Mouse (Mus musculus) kidney, embryonic 16.5 days (tissue): ENCODE measurements around the gene Tesk2. TPM values are rescaled to one million over a fixed set of nuclear protein-coding genes. Genes with fewer than 3 reads are reported as not detected.
A peak's percentile ranks its signal among the peaks of the same experiment; 100 is the strongest.

ENCODE experiments used
- ATAC-seq: fragments of 200-750 bp; cut with Nextera tagmentation; 2 replicates; pipeline ENCODE4 v1.8.0; 2017; ENCODE audit warnings: moderate TSS enrichment; ENCODE audit not compliant: low FRiP score, low TSS enrichment
- H3K27ac ChIP-seq: fragments of 300-500 bp; sonication (generic); 2 replicates; pipeline ENCODE4 v1.5.1; 2014; ENCODE audit warnings: low read length
- H3K27me3 ChIP-seq: fragments of 300-500 bp; sonication (generic); 2 replicates; pipeline ENCODE4 v1.6.1; 2014; ENCODE audit warnings: low read length, control low read depth, mixed read lengths; ENCODE audit not compliant: insufficient read depth
- H3K36me3 ChIP-seq: fragments of 300-500 bp; sonication (generic); 2 replicates; pipeline ENCODE4 v1.6.1; 2014; ENCODE audit warnings: low read length, control low read depth, mixed read lengths; ENCODE audit not compliant: insufficient read depth
- H3K4me1 ChIP-seq: fragments of 300-500 bp; sonication (generic); 2 replicates; pipeline ENCODE4 v1.6.1; 2014; ENCODE audit warnings: low read length, control low read depth, mixed read lengths; ENCODE audit not compliant: insufficient read depth
- H3K4me2 ChIP-seq: fragments of 300-500 bp; sonication (generic); replicated peaks from 2 replicates; pipeline ENCODE4 v1.6.1; 2014; ENCODE audit warnings: low read depth, low read length
- H3K4me3 ChIP-seq: fragments of 300-500 bp; sonication (generic); 2 replicates; pipeline ENCODE4 v1.5.1; 2014; ENCODE audit warnings: mild to moderate bottlenecking, low read length
- H3K9ac ChIP-seq: fragments of 300-500 bp; sonication (generic); replicated peaks from 2 replicates; pipeline ENCODE4 v1.6.1; 2014; ENCODE audit warnings: low read length
- H3K9me3 ChIP-seq: fragments of 300-500 bp; sonication (generic); 2 replicates; pipeline ENCODE4 v1.6.1; 2016; ENCODE audit warnings: low read length, control low read depth
- WGBS: fragments of 180-500 bp; shearing (Covaris S2); extraction: QIAGEN DNeasy Blood & Tissue Kit; methylation state at CpG from one replicate; pipeline ENCODE4 v1.1.7; 2014; 5-methylcytosine and 5-hydroxymethylcytosine counted together
- polyA plus RNA-seq: library from polyadenylated mRNA; unstranded; fragments of >200 nt; fragmentation: Nextera tagmentation; extraction: Ambion mirVana; gene quantifications from 2 replicates; pipeline ENCODE4 v1.2.1, GENCODE M21; 2015

Gene Tesk2
- polyA plus RNA-seq, 1 experiment from 2014 or later, result 9.2 TPM

GRCm38 (mm10) chr4:116780541-116780940, 59.8 kb downstream of the Tesk2 start:
- no peaks in the 10 kb centered on the region for H3K4me1 ChIP-seq
- no peaks in the 10 kb centered on the region for H3K27me3 ChIP-seq
- no peak overlapping the region for H3K4me2 ChIP-seq
- ATAC-seq, result no peak
- H3K9me3 ChIP-seq, result no peaks in the 10 kb centered on the region
- H3K27ac ChIP-seq, result no peak overlapping the region
- no peak overlapping the region for H3K4me3 ChIP-seq
- 62% methylated on average over 2 of the region's 2 CpGs for WGBS
- H3K9ac ChIP-seq, result no peak overlapping the region
- no peaks in the 10 kb centered on the region for H3K36me3 ChIP-seq

GRCm38 (mm10) chr4:116781366-116781765, 60.6 kb downstream of the Tesk2 start:
- no peaks in the 10 kb centered on the region for H3K9me3 ChIP-seq

GRCm38 (mm10) chr4:116782171-116782570, 61.4 kb downstream of the Tesk2 start:
- H3K4me2 ChIP-seq, result no peak overlapping the region
- no peaks in the 10 kb centered on the region for H3K4me1 ChIP-seq
- H3K9ac ChIP-seq, result no peak overlapping the region
- no peak overlapping the region for H3K27ac ChIP-seq
- no peak for ATAC-seq
- 29% methylated on average over 8 of the region's 8 CpGs for WGBS
- H3K9me3 ChIP-seq, result no peaks in the 10 kb centered on the region
- no peak overlapping the region for H3K4me3 ChIP-seq
- H3K27me3 ChIP-seq, result no peaks in the 10 kb centered on the region
- no peaks in the 10 kb centered on the region for H3K36me3 ChIP-seq

More at GRCm38 (mm10) chr4:116781366-116781765, 60.6 kb downstream of the Tesk2 start:
- no peaks in the 10 kb centered on the region for H3K36me3 ChIP-seq
- no peaks in the 10 kb centered on the region for H3K27me3 ChIP-seq
- H3K4me2 ChIP-seq, result no peak overlapping the region
- no peak overlapping the region for H3K9ac ChIP-seq
- H3K4me1 ChIP-seq, result no peaks in the 10 kb centered on the region
- H3K4me3 ChIP-seq, result no peak overlapping the region
- 24% methylated on average over 2 of the region's 2 CpGs for WGBS
- H3K27ac ChIP-seq, result no peak overlapping the region
- ATAC-seq, result no peak

GRCm38 (mm10) chr4:116786587-116786986, 65.8 kb downstream of the Tesk2 start:
- no peak for ATAC-seq
- Histone ChIP-seq H3K4me3 (no peak overlapping the region), H3K27me3 (no peaks in the 10 kb centered on the region)

GRCm38 (mm10) chr4:116787985-116788760, 67.4 kb downstream of the Tesk2 start:
- no peaks in the 10 kb centered on the region for H3K36me3 ChIP-seq
- H3K4me3 ChIP-seq, result no peak overlapping the region
- no peaks in the 10 kb centered on the region for H3K9me3 ChIP-seq
- no peaks in the 10 kb centered on the region for H3K27me3 ChIP-seq
- no peaks in the 10 kb centered on the region for H3K4me1 ChIP-seq
- no peak overlapping the region for H3K9ac ChIP-seq
- ATAC-seq, result no peak
- no peak overlapping the region for H3K27ac ChIP-seq
- WGBS, result 44% methylated on average over 7 of the region's 7 CpGs
- H3K4me2 ChIP-seq, result no peak overlapping the region

More at GRCm38 (mm10) chr4:116786587-116786986, 65.8 kb downstream of the Tesk2 start:
- H3K36me3 ChIP-seq, result no peaks in the 10 kb centered on the region
- H3K4me1 ChIP-seq, result no peaks in the 10 kb centered on the region
- no peak overlapping the region for H3K9ac ChIP-seq
- H3K9me3 ChIP-seq, result no peaks in the 10 kb centered on the region
- WGBS, result 94% methylated on average over 1 of the region's 1 CpGs
- no peak overlapping the region for H3K27ac ChIP-seq
- H3K4me2 ChIP-seq, result no peak overlapping the region

- Histone ChIP-seq H3K27me3 (no peaks in the 10 kb centered on the region), H3K36me3 (no peaks in the 10 kb centered on the region), H3K9ac (no peak overlapping the region), H3K4me1 (no peaks in the 10 kb centered on the region), H3K4me3 (no peak overlapping the region), H3K27ac (no peak overlapping the region), H3K4me2 (no peak overlapping the region), H3K9me3 (no peaks in the 10 kb centered on the region)
- ATAC-seq, result 0 out of 2 replicates have a peak, but pooled peaks have one; percentile 61
- 9% methylated on average over 3 of the region's 3 CpGs for WGBS
Observed at GRCm38 (mm10) chr4:116788956-116789355, 68.2 kb downstream of the Tesk2 start.

- Histone ChIP-seq H3K9me3 (no peaks in the 10 kb centered on the region), H3K4me2 (no peak overlapping the region), H3K4me3 (no peak overlapping the region), H3K4me1 (no peaks in the 10 kb centered on the region), H3K36me3 (no peaks in the 10 kb centered on the region), H3K9ac (no peak overlapping the region), H3K27ac (no peak overlapping the region), H3K27me3 (no peaks in the 10 kb centered on the region)
- ATAC-seq, result no peak
- 83% methylated on average over 8 of the region's 8 CpGs for WGBS
Observed at GRCm38 (mm10) chr4:116792453-116792852, 71.7 kb downstream of the Tesk2 start.

- Histone ChIP-seq H3K4me2 (no peak overlapping the region), H3K4me1 (no peaks in the 10 kb centered on the region)
Observed at GRCm38 (mm10) chr4:116794273-116794672, 73.5 kb downstream of the Tesk2 start.

GRCm38 (mm10) chr4:116796442-116797110, 75.8 kb downstream of the Tesk2 start:
- Histone ChIP-seq H3K9me3 (no peaks in the 10 kb centered on the region), H3K27ac (no peak overlapping the region), H3K4me1 (no peaks in the 10 kb centered on the region), H3K4me3 (no peak overlapping the region), H3K4me2 (no peak overlapping the region), H3K9ac (no peak overlapping the region), H3K27me3 (no peaks in the 10 kb centered on the region), H3K36me3 (no peaks in the 10 kb centered on the region)
- no peak for ATAC-seq
- 70% methylated on average over 1 of the region's 1 CpGs for WGBS

More at GRCm38 (mm10) chr4:116794273-116794672, 73.5 kb downstream of the Tesk2 start:
- no peaks in the 10 kb centered on the region for H3K9me3 ChIP-seq
- H3K27me3 ChIP-seq, result no peaks in the 10 kb centered on the region
- H3K27ac ChIP-seq, result no peak overlapping the region
- no peak for ATAC-seq
- no peak overlapping the region for H3K9ac ChIP-seq
- no peaks in the 10 kb centered on the region for H3K36me3 ChIP-seq
- no peak overlapping the region for H3K4me3 ChIP-seq
- 81% methylated on average over 2 of the region's 2 CpGs for WGBS

GRCm38 (mm10) chr4:116799901-116800300, 79.2 kb downstream of the Tesk2 start:
- H3K9ac ChIP-seq, result no peak overlapping the region
- peaks cover 17% of the 10 kb centered on the region for H3K36me3 ChIP-seq
- no peak for ATAC-seq
- no peak overlapping the region for H3K4me3 ChIP-seq
- no peaks in the 10 kb centered on the region for H3K4me1 ChIP-seq
- H3K27me3 ChIP-seq, result no peaks in the 10 kb centered on the region
- H3K9me3 ChIP-seq, result no peaks in the 10 kb centered on the region
- no peak overlapping the region for H3K4me2 ChIP-seq
- H3K27ac ChIP-seq, result no peak overlapping the region
- WGBS, result 39% methylated on average over 5 of the region's 5 CpGs
